Mouse (Mus musculus) testis, adult 2 months (tissue): ENCODE data around the gene M1ap.

Experiments used
- CTCF ChIP-seq: fragments of 200-500 bp; IDR thresholded peaks from 2 replicates; pipeline ENCODE4 v1.5.1; 2012; ENCODE audit warnings: low read depth, mild to moderate bottlenecking, inconsistent platforms, low read length, moderate library complexity; ENCODE audit not compliant: control insufficient read depth, insufficient read depth, insufficient replicate concordance
- POLR2A ChIP-seq: fragments of 200-500 bp; IDR thresholded peaks from 2 replicates; pipeline ENCODE4 v1.6.1; 2012; ENCODE audit warnings: low read depth, mild to moderate bottlenecking, inconsistent platforms, low read length, moderate library complexity; ENCODE audit not compliant: control insufficient read depth

- TF ChIP-seq CTCF = no peak
- TF ChIP-seq POLR2A = no peak
Observed at GRCm38 (mm10) chr6:83043561-83043960, 96.9 kb downstream of the M1ap start.
